Mouse (Mus musculus): Measurements from ENCODE around the gene Aak1. TPM values are rescaled to one million over a fixed set of nuclear protein-coding genes. Genes with fewer than 3 reads are reported as not detected.

Gene Aak1
- polyA plus RNA-seq (2017; shearing (Covaris generic)) = 10 to 100 TPM; 80.4 to 81.3 TPM

DNA sequence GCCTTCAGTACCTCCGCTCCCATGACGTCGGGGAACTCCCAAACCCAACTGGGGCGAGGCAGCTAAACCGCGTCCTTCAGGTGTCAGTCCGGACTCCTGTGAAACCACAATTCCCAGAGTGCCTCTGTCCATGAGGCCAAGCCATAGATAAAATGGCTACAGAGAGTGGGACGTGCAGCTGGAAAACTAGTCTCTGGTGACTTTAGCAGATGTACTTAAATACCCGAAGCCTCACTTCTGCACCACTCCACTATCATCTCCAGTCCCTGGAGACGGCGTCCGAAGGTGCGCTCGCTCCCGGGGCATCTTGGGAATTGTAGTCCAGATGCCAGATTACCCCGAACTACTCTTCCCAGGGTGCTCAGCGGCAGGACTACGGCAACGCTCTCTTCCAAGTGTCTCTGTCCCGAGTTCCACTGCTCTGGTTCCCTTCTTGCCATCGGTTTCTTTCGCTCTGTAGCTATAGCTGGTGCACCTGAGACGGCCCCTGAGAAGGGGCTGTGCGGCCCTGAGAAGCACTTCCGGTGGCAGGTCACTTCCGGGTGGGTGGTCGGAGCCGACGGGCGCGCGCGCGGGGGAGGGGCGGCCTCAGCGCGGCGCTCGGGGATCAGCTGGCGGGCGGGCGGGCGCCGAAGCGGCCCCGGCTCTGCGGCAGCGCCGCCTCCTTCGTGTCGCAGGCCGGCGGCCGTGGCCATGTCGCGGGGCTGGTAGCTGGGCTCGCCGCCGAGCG is at the start of gene Aak1:
Aak1 (plus strand) TSS at position 603 of the 730 bp plus-strand sequence.

GRCm38 (mm10) chr6:87008887-87009286 is 159.6 kb downstream of the Aak1 start, which contains the start of gene Nfu1:
Nfu1 (plus strand) TSS chr6:87009236.

GRCm38 (mm10) chr6:87042337-87043130 is 193.2 kb downstream of the Aak1 start, which contains the start of gene Gfpt1:
Gfpt1 (plus strand) TSS chr6:87042846.

Other genes starting within 250 kb of the Aak1 start
- under 1 TPM in 1 of 2 experiments, not detected in 1; 0.72 TPM for gene Asprv1, start 221.4 kb upstream of the Aak1 start, polyA plus RNA-seq (2017; shearing (Covaris generic))
- gene Mxd1, start 180.4 kb upstream of the Aak1 start, polyA plus RNA-seq (2017; shearing (Covaris generic)) = 10 to 100 TPM; 54.7 to 58.9 TPM
- 10 to 100 TPM; 76.9 to 97.0 TPM for gene Snrnp27, start 165.0 kb upstream of the Aak1 start, polyA plus RNA-seq (2017; shearing (Covaris generic))
- gene Gmcl1, start 116.1 kb upstream of the Aak1 start, polyA plus RNA-seq (2017; shearing (Covaris generic)) = 10 to 100 TPM; 64.3 to 77.5 TPM
- 10 to 100 TPM in 1 of 2 experiments, 1 to 10 TPM in 1; 8.7 to 21.1 TPM for gene Anxa4, start 55.9 kb upstream of the Aak1 start, polyA plus RNA-seq (2017; shearing (Covaris generic))
- gene Nfu1, start 159.7 kb downstream of the Aak1 start, polyA plus RNA-seq (2017; shearing (Covaris generic)) = 10 to 100 TPM; 85.6 to 86.8 TPM
- gene Gfpt1, start 193.3 kb downstream of the Aak1 start, polyA plus RNA-seq (2017; shearing (Covaris generic)) = 10 to 100 TPM; 23.0 to 23.1 TPM

Measured in inflammation-experienced regulatory T-cells (primary cell).